Mouse (Mus musculus) layer of hippocampus, postnatal 14 days (tissue): ENCODE measurements around the gene Zfp512b. TPM values are rescaled to one million over a fixed set of nuclear protein-coding genes. Genes with fewer than 3 reads are reported as not detected.

Experiments
- DNase-seq, 2 experiments: peaks; one replicate each; pipeline ENCODE4 v3.0.0; 2021 to 2022; ENCODE audit warnings: low spot score in 2 of 2, mixed read lengths in 1 of 2
- long read RNA-seq, 2 experiments: library from polyadenylated mRNA; stranded (forward); transcript quantifications; one replicate each; pipeline ENCODE4 v2.0.0; 2021
- total RNA-seq, 2 experiments: library from RNA; stranded (reverse); gene quantifications; 2 replicates each; pipeline ENCODE4 v1.2.3; 2021

Zfp512b gene
- 100 to 1,000 TPM; 108 to 116 TPM for total RNA-seq
- long read RNA-seq, experiment 1, partial matches to known transcripts = 7 of 18 reads
- long read RNA-seq, experiment 1, other reads (novel, unspliced or antisense) = 10 of 18 reads
- long read RNA-seq, experiment 2, partial matches to known transcripts = 3 of 9 reads
- long read RNA-seq, experiment 2, other reads (novel, unspliced or antisense) = 6 of 9 reads

DNA sequence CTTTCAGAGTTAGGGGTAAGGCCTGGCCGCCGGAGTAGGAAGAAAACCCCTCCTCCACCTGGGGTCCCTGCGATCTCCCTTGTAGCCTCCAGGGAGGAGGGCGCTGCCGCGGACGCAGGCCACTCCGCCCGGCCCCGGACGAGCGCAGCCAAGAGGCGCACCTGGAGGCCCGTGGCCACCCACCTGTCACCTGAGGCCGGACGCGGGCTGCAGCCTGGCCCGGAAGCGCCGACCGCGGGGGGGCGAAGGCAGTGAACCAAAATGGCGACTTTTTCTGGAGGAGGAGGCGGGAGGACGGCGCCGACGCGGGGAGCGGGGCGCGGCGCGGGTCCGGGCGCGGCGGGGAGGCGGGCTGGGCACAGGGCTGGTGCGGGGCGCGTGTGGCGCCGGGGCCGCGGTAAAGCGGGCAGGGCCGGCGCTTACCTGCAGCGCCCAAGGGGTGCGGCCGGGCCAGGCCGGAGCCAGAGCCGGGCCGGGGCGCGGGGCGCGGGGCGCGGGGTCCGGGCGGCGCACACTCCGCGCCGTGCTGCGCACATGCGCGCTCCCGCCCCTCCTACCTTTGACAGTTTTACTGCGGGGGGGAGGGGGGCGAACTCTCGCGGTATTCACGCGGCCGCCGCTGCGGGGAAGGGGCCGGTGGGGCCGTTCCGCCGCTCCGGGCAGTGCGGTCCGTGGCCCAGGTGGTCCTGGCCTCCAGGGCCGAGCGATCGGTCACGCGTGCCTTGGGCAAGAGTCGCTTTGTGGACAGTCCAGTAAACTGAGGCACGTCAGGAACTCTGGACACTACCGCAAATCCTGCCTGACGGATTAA, at the start of gene Zfp512b:
TSS of gene Zfp512b (minus strand) at position 573 of the 811 bp plus-strand sequence.
- DNase-seq = peak; percentile 62 to 79

DNA sequence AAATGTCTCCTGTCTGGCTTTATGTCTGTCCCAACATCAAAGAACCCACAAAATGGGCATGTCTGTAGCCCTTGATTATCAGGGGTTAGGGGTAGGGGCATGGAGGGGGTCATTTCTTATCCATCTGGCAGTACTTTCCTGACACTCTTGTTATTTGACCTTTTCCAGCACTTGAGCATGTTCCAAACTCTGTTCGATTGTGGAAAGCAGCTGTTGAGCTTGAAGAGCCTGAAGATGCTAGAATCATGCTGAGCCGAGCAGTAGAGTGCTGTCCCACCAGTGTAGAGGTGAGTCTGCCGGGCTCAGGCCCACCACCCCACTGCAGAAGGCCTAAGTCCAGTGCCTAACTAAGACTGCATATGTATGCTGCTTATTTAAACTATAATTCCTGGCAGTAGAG, 43.3 kb upstream of the Zfp512b start:
- DNase-seq = no peak

DNA sequence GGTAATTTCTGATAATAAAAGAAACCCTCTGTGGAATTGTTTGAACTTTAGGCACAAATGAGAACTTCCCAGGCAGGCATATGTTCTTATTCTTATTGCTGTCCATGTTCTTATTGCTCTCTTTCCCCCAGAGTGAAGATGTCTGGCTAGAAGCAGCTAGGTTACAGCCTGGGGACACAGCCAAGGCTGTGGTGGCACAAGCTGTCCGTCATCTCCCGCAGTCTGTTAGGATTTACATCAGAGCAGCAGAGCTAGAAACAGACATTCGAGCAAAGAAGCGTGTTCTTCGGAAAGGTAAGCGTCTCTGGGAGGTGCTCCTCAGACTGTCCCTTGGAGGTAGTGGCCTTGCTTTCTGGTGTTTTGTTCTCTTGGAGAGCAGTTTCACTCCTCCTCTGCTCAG, 40.0 kb upstream of the Zfp512b start:
- DNase-seq = peak; percentile 22 to 27

DNA sequence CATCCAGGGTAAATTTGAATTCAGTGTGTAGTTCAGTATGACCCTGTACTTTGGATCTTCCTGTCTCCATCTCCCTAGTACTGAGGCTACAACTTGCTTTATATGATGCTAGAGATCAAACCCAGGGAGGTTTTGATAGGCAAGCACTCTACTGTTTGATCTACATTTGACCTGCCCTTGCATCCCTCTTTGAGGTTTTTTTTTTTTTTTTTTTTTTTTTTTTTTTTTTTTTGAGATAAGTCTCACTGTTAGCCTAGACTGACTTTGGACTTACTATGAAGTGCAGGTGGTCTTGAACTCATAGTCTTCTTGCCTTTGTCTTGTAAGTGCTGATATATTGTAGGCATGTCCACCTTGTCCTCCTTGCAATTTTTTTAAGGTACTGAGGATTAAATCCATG, 35.9 kb upstream of the Zfp512b start:
- no peak for DNase-seq

DNA sequence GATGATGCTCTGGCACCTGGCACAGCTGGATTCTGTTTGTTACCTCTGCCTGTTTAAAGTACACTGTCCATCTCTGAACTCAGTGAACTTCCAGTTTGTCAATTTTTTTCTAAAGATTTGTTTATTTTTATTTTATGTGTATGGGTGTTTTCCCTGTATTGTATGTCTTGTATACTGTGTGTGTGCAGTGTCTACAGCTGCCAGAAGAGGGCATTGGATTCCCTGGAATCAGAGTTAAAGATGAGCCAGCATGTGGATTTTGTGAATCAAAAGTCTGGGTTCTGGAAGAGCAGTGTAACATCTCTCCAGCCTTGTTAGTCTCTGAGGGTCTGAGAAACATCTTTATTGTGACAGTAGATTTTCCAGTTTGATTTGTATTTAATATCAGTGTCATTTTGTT, 30.8 kb upstream of the Zfp512b start:
- DNase-seq = peak in 1 of 2 experiments; percentile 37

DNA sequence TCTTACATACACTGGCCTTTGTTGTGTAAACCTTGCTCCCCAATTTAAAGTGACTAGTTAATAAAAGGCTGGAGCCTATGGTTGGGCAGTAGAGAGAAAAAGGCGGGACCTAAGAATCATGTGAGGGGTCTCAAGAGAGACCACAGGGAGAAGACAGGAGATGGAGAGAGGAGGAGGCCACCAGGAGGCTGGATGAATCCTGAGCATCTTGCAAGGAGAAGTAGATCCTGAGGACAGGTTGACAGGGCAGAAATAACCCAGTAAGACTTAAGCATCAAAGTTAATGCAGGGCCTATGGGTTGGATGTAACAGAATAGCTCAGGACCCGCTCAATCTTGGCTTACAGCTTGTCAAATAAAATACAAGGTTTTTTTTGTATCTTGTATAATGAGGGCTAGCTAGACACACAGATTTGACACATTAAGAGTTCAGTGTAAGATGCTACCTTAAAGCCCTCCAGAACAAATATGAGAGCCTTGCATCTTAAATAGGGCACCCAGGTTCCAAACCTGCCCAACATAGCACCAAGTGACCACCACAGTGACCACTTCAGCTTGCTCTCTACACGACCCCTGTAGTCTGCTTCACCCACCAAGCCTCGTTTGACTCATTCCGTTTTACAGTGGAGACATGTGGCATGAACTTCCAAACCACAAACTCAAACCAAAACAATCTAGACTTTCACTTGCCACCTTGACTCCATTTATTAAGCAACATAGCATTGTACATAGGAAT, 26.3 kb upstream of the Zfp512b start:
- no peak for DNase-seq

DNA sequence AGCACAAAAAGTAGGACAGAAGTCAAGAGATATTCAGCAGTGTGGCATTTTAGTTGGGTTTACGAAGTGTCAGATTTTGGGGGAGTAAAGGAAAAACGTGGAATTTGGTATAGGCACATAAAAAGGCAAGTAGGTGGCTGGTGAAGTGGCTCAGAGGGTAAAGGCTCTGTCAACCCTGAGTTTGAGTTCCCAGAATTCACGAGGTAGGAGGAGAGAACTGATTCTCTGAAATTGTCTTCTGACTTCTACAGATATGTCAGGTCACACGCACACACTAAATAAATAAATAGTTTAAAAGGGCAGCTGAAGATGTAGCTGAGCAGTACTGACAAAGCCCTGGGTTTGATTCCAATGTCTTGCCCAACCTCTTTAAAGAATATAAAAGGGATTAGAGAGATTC, 9.8 kb upstream of the Zfp512b start:
- no peak for DNase-seq

DNA sequence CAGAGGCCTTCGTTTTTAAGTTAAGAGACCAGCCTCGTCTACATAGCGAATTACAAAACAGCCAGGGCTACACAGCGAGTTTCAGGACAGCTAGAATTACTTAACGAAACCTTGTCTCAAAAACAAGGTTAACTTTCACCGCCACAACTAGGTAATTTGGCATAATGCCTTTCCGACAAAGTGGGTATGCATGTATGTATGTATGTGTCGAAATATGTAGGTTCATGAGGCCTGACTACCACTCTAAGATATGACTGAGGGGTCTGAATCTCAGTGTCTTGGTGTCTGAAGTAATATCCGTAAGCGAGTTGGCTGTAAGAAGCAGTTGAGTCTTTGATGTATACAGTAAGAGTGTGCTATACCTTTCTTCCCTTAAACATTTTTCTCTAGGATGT, 9.1 kb upstream of the Zfp512b start:
- no peak for DNase-seq

DNA sequence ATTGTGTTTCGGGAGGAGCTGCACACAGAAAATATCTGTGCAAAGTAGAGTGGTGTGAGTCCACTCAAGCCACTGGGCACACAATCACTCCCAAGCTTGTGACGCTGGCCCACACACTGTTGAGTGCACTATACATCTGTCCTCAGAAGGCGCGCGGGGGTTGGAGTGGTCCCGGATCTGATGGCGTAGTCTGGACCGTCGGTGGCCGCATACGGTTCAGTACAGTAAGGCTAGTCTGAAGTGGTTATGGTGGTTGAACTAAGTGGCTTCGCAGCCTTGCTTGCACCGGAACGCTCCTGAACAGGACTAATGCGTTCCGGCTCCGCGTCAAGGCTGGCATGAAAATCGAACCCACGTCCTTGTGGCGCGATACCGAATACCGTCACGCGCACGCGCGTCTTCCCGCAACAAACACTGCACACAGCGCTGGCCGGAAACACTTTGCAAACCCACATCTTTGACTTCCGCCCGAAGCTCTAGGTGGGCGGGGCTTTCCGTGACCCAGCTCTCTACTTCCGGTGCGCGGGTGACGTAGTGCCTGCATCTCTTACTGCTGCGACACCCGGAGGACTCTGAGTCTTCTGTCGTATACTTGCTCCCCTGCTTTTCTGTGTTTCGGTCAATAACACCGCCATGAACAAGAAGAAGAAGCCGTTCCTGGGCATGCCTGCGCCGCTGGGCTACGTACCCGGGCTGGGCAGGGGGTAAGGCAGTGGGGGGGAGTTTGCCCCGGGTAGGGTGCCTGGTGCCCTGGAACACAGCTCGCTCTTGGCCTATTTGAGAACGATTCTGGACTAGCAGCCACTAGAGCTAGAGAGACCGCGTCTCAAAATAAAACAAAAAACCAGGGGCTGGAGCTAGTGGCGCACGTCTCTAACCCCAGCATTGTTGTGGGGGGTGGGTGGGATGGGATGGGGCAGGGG, 8.5 kb upstream of the Zfp512b start:
- DNase-seq = peak; percentile 96 to 98

DNA sequence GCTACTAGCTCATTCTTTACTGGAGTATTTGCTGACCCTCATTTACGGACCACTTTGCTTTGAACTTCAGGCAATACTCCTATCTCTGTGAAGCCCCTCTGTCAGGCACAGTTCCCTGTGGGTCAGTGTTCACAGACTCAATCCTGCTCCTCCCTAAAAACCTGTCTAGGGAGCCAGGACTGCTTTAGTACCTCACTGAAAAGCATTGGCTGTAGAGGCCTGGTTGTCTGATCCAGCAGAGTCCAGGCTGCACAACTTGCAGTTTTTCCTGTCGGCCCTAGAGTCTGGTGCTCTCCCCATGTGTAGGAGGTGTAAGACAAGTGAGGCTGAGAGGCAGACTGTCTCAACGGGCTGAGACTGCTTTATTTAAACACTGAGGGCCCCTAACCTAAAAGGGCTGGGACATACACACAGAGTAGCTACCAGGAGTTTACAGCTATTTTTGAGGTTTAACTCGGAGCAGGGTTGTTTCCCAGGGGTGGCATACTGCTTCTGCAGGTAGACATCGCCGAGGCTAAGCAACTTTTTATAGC, 7.7 kb upstream of the Zfp512b start:
- no peak for DNase-seq

DNA sequence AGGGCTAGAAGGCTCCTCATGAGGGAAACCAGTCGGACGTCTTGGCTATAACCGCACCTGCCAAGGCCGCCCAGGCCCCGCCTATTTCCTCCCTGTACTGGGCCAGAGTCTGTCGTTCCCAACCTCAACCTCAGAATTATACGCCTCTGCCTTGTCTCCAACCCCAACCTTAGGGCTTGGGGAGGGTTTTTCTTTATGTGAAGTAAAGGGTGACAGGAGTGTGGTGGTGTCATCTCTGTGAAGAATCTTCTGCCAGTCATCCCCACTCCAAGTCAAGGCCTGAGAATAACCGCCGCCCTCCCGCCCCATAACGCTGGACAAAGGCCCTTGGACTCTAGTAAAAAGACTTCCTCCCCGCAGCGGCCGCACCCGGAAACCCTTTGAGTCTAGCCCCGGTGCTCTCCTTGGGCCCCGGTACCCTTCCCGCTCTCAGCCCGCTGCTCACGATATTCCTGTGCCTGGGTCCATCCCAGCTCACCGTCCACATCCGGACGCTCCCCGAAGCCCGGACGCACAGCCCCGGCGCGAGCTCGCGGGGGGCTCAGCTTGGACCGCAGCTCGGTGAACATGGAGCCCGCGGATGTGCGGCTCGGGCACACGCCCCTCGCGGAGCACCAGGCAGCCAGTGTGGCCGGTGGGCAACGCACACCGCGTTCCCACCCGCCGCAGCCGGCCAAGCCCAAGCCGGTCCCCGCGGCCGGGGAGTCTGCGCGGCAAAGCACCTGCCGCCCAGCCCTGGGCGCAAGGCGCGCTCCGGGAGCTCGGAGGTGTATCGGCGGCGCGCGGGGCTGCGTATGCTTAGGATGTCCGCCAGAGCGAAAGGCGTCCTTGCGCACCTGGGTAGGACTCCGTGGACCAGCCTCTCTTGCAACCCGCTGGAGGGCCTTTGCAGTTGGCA, 6.1 kb upstream of the Zfp512b start, which contains the start of gene Samd10:
TSS of gene Samd10 (minus strand) at position 759 of the 898 bp plus-strand sequence.
- peak in 1 of 2 experiments; percentile 49 for DNase-seq

DNA sequence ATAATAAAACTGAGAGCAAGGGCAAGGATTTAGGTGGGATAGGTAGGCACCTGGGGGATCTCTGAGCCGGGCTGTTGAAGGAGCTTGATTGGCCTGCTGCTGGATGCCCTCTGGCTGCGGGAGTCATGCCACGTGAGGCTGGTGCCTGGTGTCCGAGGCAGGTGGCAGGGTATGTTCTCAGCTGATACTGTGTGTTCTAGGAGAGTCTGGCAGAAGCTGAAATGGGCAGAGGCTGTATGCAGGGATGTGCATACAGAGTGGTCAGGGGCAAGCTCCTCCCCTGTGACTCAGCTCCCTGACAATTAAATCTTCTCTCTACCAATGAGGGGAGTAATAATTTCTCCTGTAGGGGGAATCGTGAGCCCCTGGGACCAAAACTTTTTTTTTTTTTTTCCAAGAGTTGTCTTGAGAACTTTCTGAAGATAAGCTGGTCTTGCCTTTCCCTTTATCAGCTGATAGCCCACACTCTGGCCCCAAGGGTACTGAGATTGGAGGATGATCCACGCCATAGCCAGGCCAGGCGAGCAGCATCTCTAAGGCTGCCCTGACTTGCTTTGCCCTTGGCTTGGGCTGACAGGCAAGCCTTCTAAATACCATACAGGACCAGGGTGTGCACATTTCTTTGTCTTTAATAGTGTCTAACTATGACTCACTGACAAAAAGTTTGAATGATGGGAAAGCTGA, 4.9 kb upstream of the Zfp512b start:
- DNase-seq = no peak

DNA sequence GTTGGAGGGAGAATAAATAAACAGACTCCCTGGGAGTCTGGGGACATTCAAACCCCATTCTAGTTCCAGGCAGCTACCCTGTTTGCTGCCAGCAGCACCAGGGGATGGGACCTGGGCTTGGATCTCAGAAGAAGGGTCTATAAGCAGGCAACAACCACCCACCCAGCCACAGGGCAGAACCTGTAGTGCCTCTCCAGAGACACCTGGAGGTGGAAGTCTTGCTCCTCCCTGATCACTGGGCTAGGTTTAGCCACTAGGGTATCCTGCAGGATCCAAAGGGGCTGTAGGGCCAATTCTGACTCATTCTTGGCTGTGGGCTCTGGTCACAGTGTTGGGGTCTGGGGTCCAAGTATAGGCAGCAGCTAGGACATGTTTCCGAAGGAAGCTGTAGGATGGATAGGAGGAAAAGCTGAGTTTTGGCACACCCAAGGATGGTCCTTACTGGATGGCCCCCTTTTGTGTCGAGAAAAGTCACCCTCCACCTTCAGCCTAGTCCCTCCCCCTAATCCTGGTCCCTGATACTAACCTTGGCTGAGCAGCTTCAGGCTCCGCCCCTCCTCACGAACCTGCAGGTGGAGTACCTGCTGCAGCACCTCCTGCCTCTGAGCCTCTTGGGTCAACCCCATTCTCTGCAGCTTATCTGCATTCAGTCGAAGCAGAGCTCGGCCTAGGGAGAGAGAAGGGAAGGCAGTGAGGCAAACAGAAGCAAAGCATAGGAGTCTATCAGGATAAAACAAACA, 3.8 kb upstream of the Zfp512b start:
- peak in 1 of 2 experiments; percentile 2 for DNase-seq

DNA sequence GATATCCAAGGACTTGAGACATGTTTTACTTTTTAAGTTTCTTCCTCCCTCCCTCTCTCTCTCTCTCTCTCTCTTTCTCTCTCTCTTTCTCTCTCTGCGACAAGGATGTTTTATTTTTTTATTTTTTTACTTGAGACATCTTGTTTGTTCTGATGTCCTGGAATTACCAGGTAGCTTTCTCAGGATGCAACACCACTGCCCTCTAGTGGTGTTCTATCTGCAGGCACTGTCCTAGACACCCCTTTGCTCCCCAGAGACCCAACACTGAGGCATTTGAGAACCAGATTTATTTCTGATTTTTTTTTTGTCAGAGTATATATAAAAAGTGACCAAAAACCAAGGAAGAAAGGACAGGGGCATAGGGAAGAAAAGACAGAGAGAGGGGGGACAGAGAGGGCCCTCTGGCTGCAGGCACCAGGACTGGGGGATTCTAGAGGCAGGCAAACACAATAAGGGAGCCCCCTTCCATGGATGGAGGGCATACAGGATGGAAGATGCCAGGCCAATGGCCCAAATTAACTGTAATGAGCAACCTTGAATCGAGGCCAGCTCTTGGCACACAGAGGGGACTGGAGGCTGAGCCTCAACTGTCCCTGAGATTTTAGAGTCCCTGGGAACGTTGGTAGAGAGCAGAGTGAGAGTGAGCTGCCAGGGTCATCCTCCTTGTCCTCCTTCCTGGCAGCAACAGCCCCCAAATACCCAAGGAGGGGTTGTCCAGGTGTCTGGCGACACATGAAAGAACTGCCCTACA, 2.5 kb upstream of the Zfp512b start:
- DNase-seq = peak; percentile 28 to 66

DNA sequence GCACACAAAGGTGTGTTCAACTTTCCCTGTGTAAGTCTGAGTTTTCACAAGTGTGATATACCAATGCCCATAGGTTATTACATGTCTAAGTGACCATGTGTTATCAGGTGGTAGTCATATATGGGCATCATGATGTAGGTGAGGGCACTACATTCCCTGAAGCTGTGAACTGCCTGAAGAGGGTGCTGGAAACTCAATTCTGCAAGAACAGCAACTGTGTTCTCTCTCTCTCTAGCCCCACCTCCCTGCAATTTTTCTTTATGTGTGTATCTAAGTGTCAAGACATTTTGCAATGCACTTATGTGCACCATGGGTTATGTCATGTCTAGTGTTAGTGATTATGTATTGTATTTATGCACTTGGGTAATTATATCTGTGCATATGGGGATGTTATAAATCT, 1.3 kb upstream of the Zfp512b start:
- DNase-seq = peak in 1 of 2 experiments; percentile 2

DNA sequence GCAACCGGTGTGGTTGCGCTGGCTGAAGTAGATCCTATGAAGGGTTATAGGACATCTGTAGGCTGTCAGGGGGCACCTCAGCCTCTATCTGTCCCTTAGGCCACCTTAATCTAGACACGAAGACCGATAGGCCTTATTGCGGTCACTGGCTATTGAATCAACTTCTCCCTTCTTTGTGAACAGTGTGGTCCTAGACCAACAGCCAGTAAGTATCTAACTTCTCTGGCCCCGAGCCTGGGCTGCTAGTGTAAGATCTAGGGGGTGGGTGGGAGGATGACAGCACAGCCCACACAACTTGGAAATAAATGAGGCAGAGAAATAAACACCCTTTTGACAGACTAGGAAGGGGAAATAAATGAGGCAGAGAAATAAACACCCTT, 429 bp upstream of the Zfp512b start:
- DNase-seq = no peak

DNA sequence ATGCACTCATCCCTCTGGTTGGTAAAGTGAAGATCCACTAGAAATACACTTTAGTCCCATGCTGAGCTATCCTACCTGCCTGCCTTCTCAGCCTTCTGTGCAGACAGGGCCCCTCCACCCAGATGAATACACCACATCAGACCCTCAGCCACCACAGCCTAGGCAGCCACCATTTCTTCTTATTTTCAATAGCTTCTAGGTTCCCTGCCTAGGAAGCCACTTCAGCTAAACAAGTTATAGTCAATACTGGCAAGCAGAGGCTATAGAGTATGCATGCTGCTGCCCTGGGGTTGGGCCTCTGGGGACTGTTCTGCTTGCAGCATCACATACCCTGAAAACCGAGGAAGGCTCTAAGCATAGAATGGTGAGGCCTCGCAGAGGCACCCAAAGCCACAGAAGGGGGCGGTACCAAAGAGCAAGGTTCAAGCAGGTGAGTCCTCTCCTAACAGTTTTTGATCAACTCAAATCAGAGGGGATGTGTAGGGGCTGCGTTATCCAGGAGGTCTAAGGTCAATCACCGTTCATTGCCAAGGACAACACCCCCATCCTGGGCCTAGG, 996 bp downstream of the Zfp512b start, which contains the start of gene Prpf6:
TSS of gene Prpf6 (plus strand) at position 341 of the 558 bp plus-strand sequence.
- peak in 1 of 2 experiments; percentile 4 for DNase-seq
